Mouse (Mus musculus) C2C12 (cell line): Measurements from ENCODE around the gene Foxp3. TPM values are rescaled to one million over a fixed set of nuclear protein-coding genes. Genes with fewer than 3 reads are reported as not detected.
A peak's percentile ranks its signal among the peaks of the same experiment; 100 is the strongest.

Experiments
- H3K27me3 ChIP-seq: one replicate; pipeline ENCODE4 v1.6.1; 2011; ENCODE audit not compliant: control insufficient read depth, insufficient read depth, insufficient read length
- H3K36me3 ChIP-seq: one replicate; pipeline ENCODE4 v1.6.1; 2011; ENCODE audit not compliant: control insufficient read depth, insufficient read depth
- H3K4me3 ChIP-seq: one replicate; pipeline ENCODE4 v1.5.1; 2011; ENCODE audit warnings: mild to moderate bottlenecking, control low read depth; ENCODE audit not compliant: poor library complexity, insufficient read depth, severe bottlenecking
- H3K79me2 ChIP-seq: one replicate; pipeline ENCODE4 v1.6.1; 2011; ENCODE audit not compliant: control insufficient read depth, insufficient read depth
- H3K79me3 ChIP-seq: one replicate; pipeline ENCODE4 v1.6.1; 2011; ENCODE audit warnings: low read depth, control low read depth
- H3ac ChIP-seq: one replicate; pipeline ENCODE3; 2011; ENCODE audit warnings: low read depth; ENCODE audit not compliant: control insufficient read depth, insufficient read length
- CEBPB ChIP-seq: IDR thresholded peaks from one replicate; pipeline ENCODE4 v1.6.1; 2011; ENCODE audit warnings: low read depth, mild to moderate bottlenecking, control low read depth, moderate library complexity
- CTCF ChIP-seq: IDR thresholded peaks from one replicate; pipeline ENCODE4 v1.5.1; 2011; ENCODE audit not compliant: control insufficient read depth, insufficient read depth, insufficient read length
- FOSL1 ChIP-seq: IDR thresholded peaks from one replicate; pipeline ENCODE4 v1.8.0; 2011; ENCODE audit warnings: mild to moderate bottlenecking, low read length; ENCODE audit not compliant: poor library complexity, insufficient read depth, severe bottlenecking
- MAX ChIP-seq: IDR thresholded peaks from one replicate; pipeline ENCODE4 v1.6.1; 2011; ENCODE audit warnings: mild to moderate bottlenecking, control low read depth
- MYOD1 ChIP-seq: IDR thresholded peaks from one replicate; pipeline ENCODE4 v1.6.1; 2011; ENCODE audit warnings: low read depth; ENCODE audit not compliant: control insufficient read depth, insufficient read length
- MYOG ChIP-seq: IDR thresholded peaks from one replicate; pipeline ENCODE4 v1.6.1; 2011; ENCODE audit not compliant: control insufficient read depth, insufficient read length; ENCODE audit errors: extremely low read depth
- USF1 ChIP-seq: IDR thresholded peaks from one replicate; pipeline ENCODE4 v1.6.1; 2011; ENCODE audit warnings: low read depth, mild to moderate bottlenecking, control low read depth, moderate library complexity
- polyA plus RNA-seq: library from polyadenylated mRNA; unstranded; fragments of >200 nt; fragmentation: generic; extraction: Trizol; gene quantifications from one replicate; pipeline ENCODE4 v1.2.1, GENCODE M21; 2012; ENCODE audit warnings: missing spikeins

Gene Foxp3
- polyA plus RNA-seq, 1 experiment, result 0.11 TPM

DNA sequence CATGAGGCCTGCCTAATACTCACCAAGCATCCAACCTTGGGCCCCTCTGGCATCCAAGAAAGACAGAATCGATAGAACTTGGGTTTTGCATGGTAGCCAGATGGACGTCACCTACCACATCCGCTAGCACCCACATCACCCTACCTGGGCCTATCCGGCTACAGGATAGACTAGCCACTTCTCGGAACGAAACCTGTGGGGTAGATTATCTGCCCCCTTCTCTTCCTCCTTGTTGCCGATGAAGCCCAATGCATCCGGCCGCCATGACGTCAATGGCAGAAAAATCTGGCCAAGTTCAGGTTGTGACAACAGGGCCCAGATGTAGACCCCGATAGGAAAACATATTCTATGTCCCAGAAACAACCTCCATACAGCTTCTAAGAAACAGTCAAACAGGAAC is 10.4 kb downstream of the Foxp3 start:
- TF ChIP-seq FOSL1 (no peak), MAX (no peak), CEBPB (no peak), MYOD1 (no peak), CTCF (no peak), MYOG (no peak), USF1 (no peak)
- H3K79me2 ChIP-seq, result no peaks in the 10 kb centered on the region
- no peaks in the 10 kb centered on the region for H3K27me3 ChIP-seq
- H3K79me3 ChIP-seq, result no peaks in the 10 kb centered on the region
- H3K4me3 ChIP-seq, result no peak overlapping the region
- H3K36me3 ChIP-seq, result no peaks in the 10 kb centered on the region
- H3ac ChIP-seq, result no peak overlapping the region

DNA sequence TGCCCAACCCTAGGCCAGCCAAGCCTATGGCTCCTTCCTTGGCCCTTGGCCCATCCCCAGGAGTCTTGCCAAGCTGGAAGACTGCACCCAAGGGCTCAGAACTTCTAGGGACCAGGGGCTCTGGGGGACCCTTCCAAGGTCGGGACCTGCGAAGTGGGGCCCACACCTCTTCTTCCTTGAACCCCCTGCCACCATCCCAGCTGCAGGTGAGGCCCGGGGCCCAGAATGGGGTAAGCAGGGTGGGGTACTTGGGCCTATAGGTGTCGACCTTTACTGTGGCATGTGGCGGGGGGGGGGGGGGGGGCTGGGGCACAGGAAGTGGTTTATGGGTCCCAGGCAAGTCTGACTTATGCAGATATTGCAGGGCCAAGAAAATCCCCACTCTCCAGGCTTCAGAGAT is 12.9 kb downstream of the Foxp3 start:
- no peak for TF ChIP-seq MAX
- no peak for TF ChIP-seq CTCF
- TF ChIP-seq MYOG, result no peak
- TF ChIP-seq USF1, result no peak
- no peak for TF ChIP-seq MYOD1

DNA sequence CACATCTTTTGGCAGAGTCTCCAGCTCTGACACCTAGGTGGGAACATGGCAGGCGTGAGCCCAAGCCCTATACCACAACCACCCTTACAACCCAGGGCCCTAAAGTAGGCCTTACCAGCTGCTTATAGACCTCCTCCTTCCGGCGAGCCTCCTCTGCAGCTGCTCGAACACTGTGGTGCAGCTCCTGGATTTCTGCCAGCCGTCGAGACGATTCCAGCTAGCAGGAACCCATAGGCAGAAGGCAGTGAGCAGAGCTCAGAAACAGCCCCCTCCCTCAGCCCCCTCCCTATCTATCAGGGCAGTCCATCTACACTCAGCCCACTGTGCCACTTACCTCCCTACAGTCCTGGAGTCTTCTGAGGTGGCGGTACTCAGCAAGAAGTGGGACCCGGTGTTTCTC is 21.9 kb downstream of the Foxp3 start:
- H3K4me3 ChIP-seq, result no peak overlapping the region
- no peaks in the 10 kb centered on the region for H3K79me2 ChIP-seq
- no peaks in the 10 kb centered on the region for H3K79me3 ChIP-seq
- peaks cover 3% of the 10 kb centered on the region for H3K36me3 ChIP-seq
- no peak for TF ChIP-seq MYOG
- no peak for TF ChIP-seq USF1
- no peak for TF ChIP-seq MAX
- TF ChIP-seq CEBPB, result no peak
- no peak for TF ChIP-seq MYOD1
- no peak for TF ChIP-seq FOSL1
- TF ChIP-seq CTCF, result no peak
- no peak overlapping the region for H3ac ChIP-seq
- H3K27me3 ChIP-seq, result no peaks in the 10 kb centered on the region

More for the DNA sequence above, 12.9 kb downstream of the Foxp3 start:
- Histone ChIP-seq H3K36me3 (no peaks in the 10 kb centered on the region), H3K27me3 (no peaks in the 10 kb centered on the region), H3K79me3 (no peaks in the 10 kb centered on the region), H3K79me2 (no peaks in the 10 kb centered on the region), H3K4me3 (no peak overlapping the region), H3ac (no peak overlapping the region)

DNA sequence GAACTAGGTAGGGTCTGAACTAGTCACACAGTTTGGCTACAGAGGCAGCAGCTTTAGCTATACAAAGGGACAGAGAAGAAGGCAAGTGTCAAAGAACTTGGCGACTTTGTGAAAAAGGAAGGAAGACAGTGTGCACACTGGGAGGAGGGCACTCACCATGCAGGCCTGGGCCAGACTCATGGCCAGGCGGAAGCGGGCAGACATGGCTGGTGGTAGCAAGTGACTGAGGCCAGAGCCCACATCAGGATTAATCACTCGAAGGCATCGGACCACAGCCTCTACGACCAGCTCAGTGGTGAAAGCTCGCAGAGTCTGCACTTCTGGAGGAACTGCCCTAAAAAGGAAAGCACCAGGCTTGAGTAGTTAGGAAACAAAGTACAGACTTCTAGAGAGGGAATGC is 30.6 kb downstream of the Foxp3 start:
- Histone ChIP-seq H3ac (peak overlapping the region; percentile 53), H3K4me3 (peak overlapping the region; percentile 42), H3K79me2 (peaks cover 15% of the 10 kb centered on the region), H3K27me3 (no peaks in the 10 kb centered on the region), H3K79me3 (peaks cover 2% of the 10 kb centered on the region), H3K36me3 (peaks cover 3% of the 10 kb centered on the region)
- no peak for TF ChIP-seq MYOD1

DNA sequence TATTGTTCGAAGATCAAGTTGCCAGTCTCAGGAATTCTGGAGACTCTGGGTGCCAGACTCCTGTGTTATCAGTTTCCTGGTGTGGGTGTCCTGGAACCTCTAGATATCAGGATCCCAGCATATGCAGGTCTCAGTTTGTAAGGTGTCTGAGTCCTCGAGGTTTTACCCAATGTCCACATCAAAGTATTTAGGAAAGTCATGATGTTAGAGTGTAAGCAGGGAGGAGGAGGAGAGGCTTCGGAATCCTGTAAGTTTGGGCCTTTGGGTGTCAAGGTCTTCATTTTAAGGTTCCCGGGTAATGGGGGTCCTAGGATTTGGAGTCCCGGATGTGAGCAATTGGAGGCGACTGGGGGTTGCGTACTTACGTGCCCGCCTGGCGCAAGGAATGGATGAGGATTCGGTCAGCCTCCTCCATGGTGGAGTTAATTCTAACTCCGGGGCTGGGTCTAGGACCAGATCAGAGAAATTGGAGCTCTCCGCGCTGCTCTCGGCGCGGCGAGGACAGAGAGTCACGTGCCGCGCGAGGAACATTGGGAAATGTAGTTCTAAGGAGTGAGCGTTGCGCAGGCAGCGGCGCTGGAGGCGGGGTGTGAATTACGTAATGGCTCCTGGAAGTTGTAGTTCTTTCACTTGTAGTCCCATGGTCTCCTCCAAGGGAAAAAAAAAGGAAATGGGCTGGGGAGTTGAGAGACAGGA is 31.6 kb downstream of the Foxp3 start, which contains the start of gene Ccdc22:
Gene Ccdc22 (minus strand): TSS at position 639 of the 696 bp plus-strand sequence.
- Histone ChIP-seq H3K79me3 (peaks cover 2% of the 10 kb centered on the region), H3K27me3 (no peaks in the 10 kb centered on the region), H3K79me2 (peaks cover 15% of the 10 kb centered on the region), H3K4me3 (peak within 1 kb of the TSS; percentile 42), H3ac (peak within 1 kb of the TSS; percentile 72), H3K36me3 (peaks cover 3% of the 10 kb centered on the region)
- peak; percentile 61 for TF ChIP-seq CEBPB
- no peak for TF ChIP-seq MAX
- TF ChIP-seq USF1, result peak; percentile 99

DNA sequence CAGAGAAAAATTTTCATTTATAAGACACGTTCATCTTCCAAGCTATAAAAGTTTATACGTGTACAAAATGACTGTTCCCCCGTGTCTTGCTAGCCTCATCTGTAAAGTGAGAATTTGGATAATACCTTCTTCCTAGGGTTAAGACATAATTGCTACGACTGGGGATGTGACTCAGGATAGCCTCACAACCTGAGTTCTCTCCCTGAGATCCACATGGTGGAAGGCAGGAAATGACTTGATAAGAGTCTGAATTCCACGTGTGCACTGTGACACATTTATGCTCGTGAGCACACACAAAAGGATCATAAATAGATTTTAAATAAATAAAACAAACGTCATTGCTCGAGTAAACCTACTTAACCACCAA is 32.1 kb downstream of the Foxp3 start:
- Histone ChIP-seq H3K27me3 (no peaks in the 10 kb centered on the region), H3K36me3 (peaks cover 3% of the 10 kb centered on the region), H3K4me3 (no peak overlapping the region), H3K79me3 (peaks cover 2% of the 10 kb centered on the region), H3ac (no peak overlapping the region), H3K79me2 (peaks cover 15% of the 10 kb centered on the region)
- no peak for TF ChIP-seq FOSL1
- TF ChIP-seq MYOD1, result no peak
- TF ChIP-seq CTCF, result no peak
- TF ChIP-seq CEBPB, result no peak
- no peak for TF ChIP-seq MAX
- no peak for TF ChIP-seq MYOG
